Mouse (Mus musculus) neural tube, embryonic 14.5 days (tissue): ENCODE measurements around the gene Wdr25. TPM values are rescaled to one million over a fixed set of nuclear protein-coding genes. Genes with fewer than 3 reads are reported as not detected.

Experiments
- ATAC-seq: fragments of 200-750 bp; cut with Nextera tagmentation; 2 replicates; pipeline ENCODE4 v1.8.0; 2017; ENCODE audit warnings: low read depth, mild to moderate bottlenecking, moderate TSS enrichment, moderate library complexity
- H3K27ac ChIP-seq: fragments of 300-500 bp; sonication (generic); 2 replicates; pipeline ENCODE4 v1.5.1; 2014; ENCODE audit warnings: low read depth, mild to moderate bottlenecking, control low read depth, low read length, moderate library complexity, mixed read lengths
- H3K27me3 ChIP-seq: fragments of 300-500 bp; sonication (generic); 2 replicates; pipeline ENCODE4 v1.6.1; 2014; ENCODE audit warnings: low read length; ENCODE audit not compliant: control insufficient read depth, insufficient read depth
- H3K36me3 ChIP-seq: fragments of 300-500 bp; sonication (generic); 2 replicates; pipeline ENCODE4 v1.6.1; 2014; ENCODE audit warnings: low read length, mixed read lengths; ENCODE audit not compliant: control insufficient read depth, insufficient read depth
- H3K4me1 ChIP-seq: fragments of 300-500 bp; sonication (generic); 2 replicates; pipeline ENCODE4 v1.6.1; 2014; ENCODE audit warnings: low read length; ENCODE audit not compliant: control insufficient read depth, insufficient read depth
- H3K4me2 ChIP-seq: fragments of 300-500 bp; sonication (generic); 2 replicates; pipeline ENCODE4 v1.6.1; 2014; ENCODE audit warnings: mild to moderate bottlenecking, low read depth, low read length, control low read depth
- H3K4me3 ChIP-seq: fragments of 300-500 bp; sonication (generic); 2 replicates; pipeline ENCODE4 v1.5.1; 2014; ENCODE audit warnings: low read depth, low read length, control low read depth, mixed read lengths
- H3K9ac ChIP-seq: fragments of 300-500 bp; sonication (generic); replicated peaks from 2 replicates; pipeline ENCODE4 v1.6.1; 2014; ENCODE audit warnings: low read depth, mild to moderate bottlenecking, control low read depth, low read length, mixed read lengths
- H3K9me3 ChIP-seq: fragments of 300-500 bp; sonication (generic); 2 replicates; pipeline ENCODE4 v1.6.1; 2016; ENCODE audit warnings: low read length; ENCODE audit not compliant: control insufficient read depth
- WGBS: fragments of 180-500 bp; shearing (Covaris S2); extraction: QIAGEN DNeasy Blood & Tissue Kit; methylation state at CpG from one replicate; pipeline ENCODE4 v1.1.7; 2014; 5-methylcytosine and 5-hydroxymethylcytosine counted together
- polyA plus RNA-seq: library from polyadenylated mRNA; unstranded; fragments of >200 nt; fragmentation: Nextera tagmentation; extraction: Ambion mirVana; gene quantifications from 2 replicates; pipeline ENCODE4 v1.2.1, GENCODE M21; 2014

Gene Wdr25
- polyA plus RNA-seq, 1 experiment from 2014 or later: 4.5 TPM

DNA sequence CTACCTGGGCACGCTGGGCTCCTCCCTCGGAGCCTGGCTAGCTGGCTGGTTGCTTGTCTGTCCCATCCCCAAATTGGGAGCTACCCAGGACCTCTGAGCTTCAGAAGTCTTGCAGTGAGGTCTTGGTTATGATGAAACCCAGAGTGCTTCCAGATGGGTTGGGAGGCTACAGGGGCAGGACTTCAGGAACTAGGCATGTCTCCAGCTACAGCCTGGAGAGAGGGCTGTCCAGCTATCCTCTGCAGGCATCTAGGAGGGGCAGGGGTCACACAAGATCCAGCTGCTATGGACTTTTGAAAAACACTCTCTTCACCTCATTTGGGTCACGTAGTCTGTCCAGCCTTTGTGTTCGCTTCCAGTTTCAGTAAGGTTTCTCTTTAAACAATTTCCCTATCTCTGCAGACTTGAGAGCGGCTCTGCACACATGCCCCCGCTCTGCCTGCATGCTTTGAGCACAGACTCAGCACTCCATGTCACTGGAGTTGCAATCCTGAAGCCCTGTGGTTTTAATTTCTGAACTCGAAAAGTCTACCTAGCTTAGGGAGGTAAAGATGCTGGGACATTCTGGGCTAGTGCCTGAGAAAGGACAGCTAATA is 35.7 kb upstream of the Wdr25 start:
- H3K9me3 ChIP-seq: no peaks in the 10 kb centered on the region

DNA sequence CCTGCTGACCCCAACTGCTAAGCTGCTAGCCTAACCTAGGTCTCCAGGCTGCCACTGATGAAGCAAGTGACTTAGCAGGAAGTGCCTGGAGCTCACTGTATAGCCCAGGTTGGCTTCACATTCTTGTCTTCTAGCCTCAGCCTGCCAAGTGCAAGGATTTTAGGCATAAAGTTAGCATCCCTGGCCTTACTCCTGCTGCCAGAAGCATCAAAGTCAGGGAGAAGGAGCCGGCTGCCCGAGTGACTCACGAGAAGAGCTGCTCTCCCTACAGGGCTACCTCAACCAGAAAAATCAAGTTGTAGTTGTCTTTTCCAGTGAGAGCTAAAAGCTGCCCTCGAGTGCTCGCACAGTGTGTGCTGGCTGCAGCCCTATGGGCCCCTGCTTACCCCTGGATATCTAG is 34.9 kb upstream of the Wdr25 start:
- H3K27me3 ChIP-seq: no peaks in the 10 kb centered on the region
- no peak overlapping the region for H3K4me3 ChIP-seq
- H3K9me3 ChIP-seq: no peaks in the 10 kb centered on the region
- H3K27ac ChIP-seq: no peak overlapping the region
- H3K9ac ChIP-seq: no peak overlapping the region
- H3K4me2 ChIP-seq: no peak overlapping the region
- WGBS: 83% methylated on average over 5 of the region's 5 CpGs
- ATAC-seq: no peak
- peaks cover 26% of the 10 kb centered on the region for H3K36me3 ChIP-seq
- H3K4me1 ChIP-seq: no peaks in the 10 kb centered on the region

More for the DNA sequence above, 35.7 kb upstream of the Wdr25 start:
- no peak overlapping the region for H3K9ac ChIP-seq
- H3K27ac ChIP-seq: no peak overlapping the region
- no peak overlapping the region for H3K4me2 ChIP-seq
- 89% methylated on average over 7 of the region's 7 CpGs for WGBS
- no peak overlapping the region for H3K4me3 ChIP-seq
- peaks cover 22% of the 10 kb centered on the region for H3K36me3 ChIP-seq
- no peak for ATAC-seq
- no peaks in the 10 kb centered on the region for H3K4me1 ChIP-seq
- no peaks in the 10 kb centered on the region for H3K27me3 ChIP-seq

DNA sequence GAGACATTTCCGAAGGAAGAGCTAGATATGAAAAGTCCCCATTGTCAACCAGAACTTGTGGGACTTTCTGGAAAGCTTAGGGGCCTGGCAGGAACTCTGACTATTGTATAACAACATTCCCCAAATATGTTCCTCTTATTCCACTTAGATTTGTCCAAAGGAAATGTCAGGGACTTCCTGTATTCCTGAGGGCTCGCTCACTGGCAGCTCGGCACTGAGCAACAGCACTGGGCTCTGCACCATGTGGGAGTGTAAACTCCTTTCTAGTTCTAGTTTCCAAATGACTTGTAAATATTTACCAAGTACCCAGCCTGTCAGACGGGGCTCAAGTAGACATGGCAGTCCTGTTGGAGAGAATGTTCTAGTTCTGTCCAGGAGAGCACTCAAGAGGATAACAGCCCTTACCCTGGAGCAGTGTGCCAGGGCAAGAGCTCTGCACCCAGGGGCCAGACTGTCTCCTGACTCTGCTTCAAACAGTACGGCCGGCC is 28.4 kb upstream of the Wdr25 start:
- H3K4me2 ChIP-seq: no peak overlapping the region
- no peaks in the 10 kb centered on the region for H3K9me3 ChIP-seq
- peaks cover 75% of the 10 kb centered on the region for H3K36me3 ChIP-seq
- H3K27me3 ChIP-seq: no peaks in the 10 kb centered on the region
- no peak overlapping the region for H3K27ac ChIP-seq
- H3K9ac ChIP-seq: no peak overlapping the region
- WGBS: 94% methylated on average over 6 of the region's 6 CpGs
- no peaks in the 10 kb centered on the region for H3K4me1 ChIP-seq
- no peak overlapping the region for H3K4me3 ChIP-seq
- ATAC-seq: no peak

DNA sequence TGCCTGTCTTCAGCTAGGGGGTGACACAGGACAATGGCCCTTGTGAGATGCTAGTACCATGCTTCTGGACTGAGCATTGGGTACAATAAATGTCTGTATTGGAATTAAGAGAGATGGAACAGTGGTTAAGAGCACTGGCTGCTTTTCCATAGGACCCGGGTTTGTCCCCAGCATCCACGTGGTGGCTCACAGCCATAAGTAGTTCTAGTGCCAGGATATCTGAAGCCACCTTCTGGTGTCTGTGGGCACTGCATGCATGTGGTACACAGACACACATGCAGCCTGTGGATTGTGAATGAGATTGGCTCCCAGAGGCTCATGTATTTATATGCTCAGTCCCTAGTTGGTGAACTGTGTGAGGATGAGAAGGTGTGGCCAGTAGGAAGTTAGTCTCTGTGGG is 23.9 kb upstream of the Wdr25 start:
- WGBS: 84% methylated on average over 2 of the region's 2 CpGs
- ATAC-seq: no peak
- peaks cover 73% of the 10 kb centered on the region for H3K36me3 ChIP-seq

DNA sequence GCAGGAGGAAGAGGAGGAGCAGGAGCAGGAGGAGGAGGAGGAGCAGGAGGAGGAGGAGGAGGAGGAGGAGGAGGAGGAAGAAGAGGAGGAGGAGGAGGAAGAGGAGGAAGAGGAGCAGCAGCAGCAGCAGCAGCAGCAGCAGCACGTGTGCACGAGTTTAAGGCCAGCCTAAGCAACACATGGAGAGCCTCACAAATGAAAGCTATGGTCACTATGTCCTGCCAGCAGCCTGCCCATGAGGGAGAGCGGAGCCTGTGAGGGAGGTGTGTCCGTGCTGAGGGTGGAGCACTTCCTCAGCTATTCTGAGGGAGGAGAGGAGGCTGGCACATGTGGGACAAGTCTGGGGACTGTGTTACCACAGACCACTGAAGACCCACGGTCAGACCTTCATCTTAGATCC is 20.3 kb upstream of the Wdr25 start:
- ATAC-seq: no peak
- WGBS: 96% methylated on average over 5 of the region's 5 CpGs
- H3K9ac ChIP-seq: no peak overlapping the region

More for the DNA sequence above, 23.9 kb upstream of the Wdr25 start:
- Histone ChIP-seq H3K9ac (no peak overlapping the region), H3K4me1 (no peaks in the 10 kb centered on the region), H3K27ac (no peak overlapping the region), H3K4me2 (no peak overlapping the region), H3K4me3 (no peak overlapping the region), H3K9me3 (no peaks in the 10 kb centered on the region), H3K27me3 (no peaks in the 10 kb centered on the region)

DNA sequence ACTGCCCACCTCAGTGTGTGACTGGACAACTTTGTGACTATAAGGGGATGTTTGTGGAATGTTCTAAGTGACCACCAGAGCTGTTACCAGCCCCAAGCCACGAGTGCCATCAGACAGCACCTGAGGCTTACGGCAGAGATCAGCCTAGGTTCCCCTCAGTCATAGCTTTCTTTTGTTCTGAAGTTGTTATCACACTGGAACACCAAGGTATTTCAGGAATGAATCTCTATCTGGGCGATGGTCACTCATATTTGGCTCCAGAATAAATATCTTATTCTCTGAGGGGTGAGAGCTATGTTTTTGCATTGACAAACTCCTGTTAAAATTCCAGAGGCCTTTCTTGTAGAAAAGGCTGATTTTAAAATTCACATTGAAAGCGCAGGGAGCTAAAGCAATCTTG is 14.3 kb upstream of the Wdr25 start:
- 97% methylated on average over 4 of the region's 4 CpGs for WGBS

More for the DNA sequence above, 20.3 kb upstream of the Wdr25 start:
- no peaks in the 10 kb centered on the region for H3K27me3 ChIP-seq
- H3K4me1 ChIP-seq: no peaks in the 10 kb centered on the region
- peaks cover 57% of the 10 kb centered on the region for H3K36me3 ChIP-seq
- no peaks in the 10 kb centered on the region for H3K9me3 ChIP-seq
- no peak overlapping the region for H3K4me3 ChIP-seq
- no peak overlapping the region for H3K4me2 ChIP-seq
- no peak overlapping the region for H3K27ac ChIP-seq

DNA sequence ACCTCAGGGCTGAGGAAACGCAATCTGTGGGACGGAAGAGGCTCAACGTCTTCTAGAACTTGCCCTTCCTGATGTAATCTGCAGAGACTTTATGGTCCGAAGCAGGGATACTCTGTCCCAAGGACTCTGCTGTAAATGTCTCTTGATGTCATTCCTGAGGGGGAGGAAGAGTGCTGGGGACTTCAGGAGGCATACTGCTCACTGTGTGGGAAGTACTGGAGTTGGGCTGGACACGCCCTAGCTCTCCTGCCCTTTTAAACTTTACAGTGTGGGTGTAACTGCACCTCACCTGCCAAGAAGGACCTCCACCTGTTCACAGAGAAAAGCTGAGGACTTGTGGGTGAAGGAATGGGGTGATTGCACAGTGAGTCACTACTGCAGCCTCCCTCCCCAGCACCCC is 12.8 kb upstream of the Wdr25 start:
- no peaks in the 10 kb centered on the region for H3K9me3 ChIP-seq
- WGBS: 94% methylated on average over 5 of the region's 5 CpGs
- H3K9ac ChIP-seq: no peak overlapping the region
- no peak overlapping the region for H3K4me3 ChIP-seq
- no peak overlapping the region for H3K4me2 ChIP-seq
- H3K27ac ChIP-seq: no peak overlapping the region
- no peak for ATAC-seq
- H3K27me3 ChIP-seq: no peaks in the 10 kb centered on the region
- H3K36me3 ChIP-seq: peaks cover 45% of the 10 kb centered on the region
- no peaks in the 10 kb centered on the region for H3K4me1 ChIP-seq

More for the DNA sequence above, 14.3 kb upstream of the Wdr25 start:
- Histone ChIP-seq H3K27me3 (no peaks in the 10 kb centered on the region), H3K4me3 (no peak overlapping the region), H3K4me2 (no peak overlapping the region), H3K4me1 (no peaks in the 10 kb centered on the region), H3K9ac (no peak overlapping the region), H3K9me3 (no peaks in the 10 kb centered on the region), H3K36me3 (peaks cover 48% of the 10 kb centered on the region), H3K27ac (no peak overlapping the region)
- no peak for ATAC-seq

DNA sequence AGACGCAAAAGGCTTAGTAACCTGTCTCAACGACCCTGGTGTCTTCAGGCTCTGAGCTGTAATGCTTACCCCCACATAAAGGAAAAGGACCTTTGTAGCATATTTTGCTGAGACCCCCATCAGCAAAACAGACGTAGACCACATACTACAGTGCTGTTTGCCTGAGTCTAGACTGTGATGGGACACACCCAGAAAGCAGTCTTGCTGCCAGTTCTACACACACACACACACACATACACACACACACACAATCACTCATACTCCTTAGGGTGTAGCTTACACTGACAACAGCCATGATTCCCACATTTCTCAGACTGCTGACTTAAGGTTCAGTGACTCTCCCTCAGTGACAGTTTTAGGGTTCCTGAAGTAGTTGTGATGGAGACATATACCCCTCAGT is 12.2 kb upstream of the Wdr25 start:
- Histone ChIP-seq H3K27me3 (no peaks in the 10 kb centered on the region), H3K9me3 (no peaks in the 10 kb centered on the region), H3K36me3 (peaks cover 48% of the 10 kb centered on the region), H3K4me1 (no peaks in the 10 kb centered on the region), H3K4me2 (no peak overlapping the region), H3K27ac (no peak overlapping the region), H3K4me3 (no peak overlapping the region), H3K9ac (no peak overlapping the region)
- 84% methylated on average over 3 of the region's 3 CpGs for WGBS
- ATAC-seq: no peak

DNA sequence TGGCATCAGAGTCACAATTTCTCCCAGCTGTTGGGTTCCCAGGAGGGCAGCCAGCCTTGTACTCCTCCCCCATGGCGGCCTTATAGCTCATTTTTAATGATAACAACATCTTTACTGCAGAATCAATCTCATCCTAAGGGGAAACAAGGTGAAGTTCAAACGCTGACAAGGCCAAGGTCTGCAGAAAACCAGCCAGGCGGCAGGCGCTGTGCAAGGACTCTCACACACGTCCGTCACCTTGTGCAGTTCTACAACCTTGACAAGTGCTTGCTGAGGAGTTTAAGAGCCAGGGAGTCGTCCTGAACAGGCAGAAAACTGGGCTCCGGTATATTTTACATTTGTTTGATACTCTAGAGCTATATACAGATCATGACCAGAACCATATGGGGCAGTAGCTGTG is 10.7 kb upstream of the Wdr25 start:
- 94% methylated on average over 8 of the region's 8 CpGs for WGBS
- Histone ChIP-seq H3K4me2 (no peak overlapping the region), H3K4me3 (no peak overlapping the region), H3K9me3 (no peaks in the 10 kb centered on the region), H3K27me3 (no peaks in the 10 kb centered on the region), H3K36me3 (peaks cover 62% of the 10 kb centered on the region), H3K9ac (no peak overlapping the region), H3K27ac (no peak overlapping the region), H3K4me1 (no peaks in the 10 kb centered on the region)
- ATAC-seq: no peak
